Mouse (Mus musculus) lung, postnatal 14 days (tissue): ENCODE data around the gene Osbp.

Experiments
- DNase-seq: peaks from one replicate; pipeline ENCODE4 v3.0.0; 2021

Gene Osbp

GRCm38 (mm10) chr19:11989334-11989733 lies 23.6 kb downstream of the Osbp start:
- no peak for DNase-seq

GRCm38 (mm10) chr19:11992034-11992433 lies 26.3 kb downstream of the Osbp start:
- no peak for DNase-seq

- no peak for DNase-seq
Observed at GRCm38 (mm10) chr19:11992441-11993029, 26.8 kb downstream of the Osbp start.

- DNase-seq = no peak
Observed at GRCm38 (mm10) chr19:11994703-11995431, 29.1 kb downstream of the Osbp start.

GRCm38 (mm10) chr19:11995722-11996448 lies 30.1 kb downstream of the Osbp start:
- DNase-seq = no peak

GRCm38 (mm10) chr19:12001686-12002085 lies 35.9 kb downstream of the Osbp start:
- DNase-seq = no peak

- peak; percentile 58 for DNase-seq
Observed at GRCm38 (mm10) chr19:12002125-12002524, 36.4 kb downstream of the Osbp start.

GRCm38 (mm10) chr19:12002791-12003190 lies 37.0 kb downstream of the Osbp start:
- no peak for DNase-seq

- DNase-seq = peak; percentile 21
Observed at GRCm38 (mm10) chr19:12003568-12003967, 37.8 kb downstream of the Osbp start.

- no peak for DNase-seq
Observed at GRCm38 (mm10) chr19:12004216-12005008, 38.7 kb downstream of the Osbp start.

GRCm38 (mm10) chr19:12005376-12006360 lies 39.9 kb downstream of the Osbp start:
- DNase-seq = peak; percentile 88

- DNase-seq = no peak
Observed at GRCm38 (mm10) chr19:12006361-12006947, 40.7 kb downstream of the Osbp start.

- DNase-seq = peak; percentile 60
Observed at GRCm38 (mm10) chr19:12007105-12007931, 41.6 kb downstream of the Osbp start.

- no peak for DNase-seq
Observed at GRCm38 (mm10) chr19:12008410-12009380, 43.0 kb downstream of the Osbp start.

GRCm38 (mm10) chr19:12009501-12010280 lies 44.0 kb downstream of the Osbp start:
- peak; percentile 77 for DNase-seq

GRCm38 (mm10) chr19:12010281-12010771 lies 44.6 kb downstream of the Osbp start:
- DNase-seq = peak; percentile 67

- peak; percentile 79 for DNase-seq
Observed at GRCm38 (mm10) chr19:12010916-12011559, 45.3 kb downstream of the Osbp start.
